Mouse (Mus musculus) MEL (cell line): ENCODE data around the gene Dpp4. TPM values are rescaled to one million over a fixed set of nuclear protein-coding genes. Genes with fewer than 3 reads are reported as not detected.
A peak's percentile ranks its signal among the peaks of the same experiment; 100 is the strongest.

Experiments
- DNase-seq: peaks from one replicate; pipeline ENCODE4 v3.0.0; 2011; ENCODE audit warnings: low read depth, low spot score
- H3K27ac ChIP-seq: 2 replicates; pipeline ENCODE4 v1.5.1; 2012; ENCODE audit warnings: low read depth, mild to moderate bottlenecking, control low read depth, low read length, moderate library complexity; ENCODE audit not compliant: control insufficient read depth
- H3K27me3 ChIP-seq, 2 experiments: fragments of 150-350 bp in 1 of 2; sonication (generic) in 1 of 2; 2 replicates each; pipeline ENCODE4 v1.6.1; 2012; ENCODE audit warnings: low read length in 2 of 2, mild to moderate bottlenecking in 2 of 2, improper control_type of control experiment in 1 of 2, moderate library complexity in 1 of 2; ENCODE audit not compliant: insufficient read depth in 2 of 2, control insufficient read depth in 1 of 2
- H3K36me3 ChIP-seq, 2 experiments: 2 replicates each; pipeline ENCODE4 v1.6.1; 2012 to 2014; ENCODE audit warnings: low read length in 2 of 2, improper control_type of control experiment in 1 of 2, inconsistent platforms in 1 of 2, mild to moderate bottlenecking in 1 of 2; ENCODE audit not compliant: insufficient read depth in 2 of 2, control insufficient read depth in 1 of 2
- H3K4me1 ChIP-seq, 2 experiments: fragments of 150-350 bp in 1 of 2; sonication (generic) in 1 of 2; 2 replicates each; pipeline ENCODE4 v1.6.1; 2012; ENCODE audit warnings: low read length in 2 of 2, improper control_type of control experiment in 1 of 2, mild to moderate bottlenecking in 1 of 2; ENCODE audit not compliant: insufficient read depth in 2 of 2, control insufficient read depth in 1 of 2
- H3K4me3 ChIP-seq, 2 experiments: fragments of 150-350 bp in 1 of 2; sonication (generic) in 1 of 2; 2 replicates each; pipeline ENCODE4 v1.5.1; 2012; ENCODE audit warnings: low read depth in 2 of 2, low read length in 2 of 2, mild to moderate bottlenecking in 2 of 2, moderate library complexity in 2 of 2, control low read depth in 1 of 2, improper control_type of control experiment in 1 of 2; ENCODE audit not compliant: control insufficient read depth in 1 of 2, insufficient read depth in 1 of 2
- H3K79me2 ChIP-seq: 2 replicates; pipeline ENCODE4 v1.6.1; 2012; ENCODE audit warnings: mild to moderate bottlenecking, low read length, moderate library complexity; ENCODE audit not compliant: control insufficient read depth, poor library complexity, insufficient read depth
- H3K9ac ChIP-seq: 2 replicates; pipeline ENCODE4 v1.6.1; 2012; ENCODE audit warnings: low read depth, mild to moderate bottlenecking, control low read depth, low read length, moderate library complexity; ENCODE audit not compliant: control insufficient read depth, poor library complexity, severe bottlenecking
- H3K9me3 ChIP-seq: fragments of 150-350 bp; sonication (generic); replicated peaks from 2 replicates; pipeline ENCODE4 v1.6.1; 2012; ENCODE audit warnings: mild to moderate bottlenecking, low read length, improper control_type of control experiment, moderate library complexity; ENCODE audit not compliant: insufficient read depth
- BHLHE40 ChIP-seq: IDR thresholded peaks from 2 replicates; pipeline ENCODE4 v1.6.1; 2012; ENCODE audit warnings: low read depth, mild to moderate bottlenecking, inconsistent platforms, low read length, improper control_type of control experiment, borderline replicate concordance
- CHD1 ChIP-seq: IDR thresholded peaks from 2 replicates; pipeline ENCODE4 v1.6.1; 2012; ENCODE audit warnings: low read depth, mild to moderate bottlenecking, inconsistent platforms, low read length, improper control_type of control experiment
- CTCF ChIP-seq, 3 experiments: IDR thresholded peaks in 2 of 3; conservative IDR thresholded peaks in 1 of 3; 2 replicates each; pipeline ENCODE4 v1.5.1; 2011 to 2012; ENCODE audit warnings: low read length in 3 of 3, low read depth in 2 of 3, mild to moderate bottlenecking in 2 of 3, improper control_type of control experiment in 1 of 3, inconsistent platforms in 1 of 3, mixed read lengths in 1 of 3, moderate library complexity in 1 of 3; ENCODE audit not compliant: control insufficient read depth in 1 of 3, insufficient read depth in 1 of 3, poor library complexity in 1 of 3, severe bottlenecking in 1 of 3
- ELF1 ChIP-seq: IDR thresholded peaks from 2 replicates; pipeline ENCODE4 v1.6.1; 2014; ENCODE audit warnings: low read depth, mild to moderate bottlenecking, inconsistent platforms, low read length, improper control_type of control experiment, moderate library complexity
- EP300 ChIP-seq, 2 experiments: IDR thresholded peaks; 2 replicates each; pipeline ENCODE4 v1.6.1; 2011; ENCODE audit warnings: improper control_type of control experiment in 2 of 2, low read length in 2 of 2, low read depth in 1 of 2, mild to moderate bottlenecking in 1 of 2
- ETS1 ChIP-seq: IDR thresholded peaks from 2 replicates; pipeline ENCODE4 v1.6.1; 2012; ENCODE audit warnings: low read depth, mild to moderate bottlenecking, inconsistent platforms, low read length, improper control_type of control experiment, moderate library complexity
- GABPA ChIP-seq: IDR thresholded peaks from 2 replicates; pipeline ENCODE4 v1.6.1; 2012; ENCODE audit warnings: low read depth, mild to moderate bottlenecking, inconsistent platforms, low read length, improper control_type of control experiment, moderate library complexity
- HCFC1 ChIP-seq: IDR thresholded peaks from 2 replicates; pipeline ENCODE4 v1.6.1; 2012; ENCODE audit warnings: low read depth, mild to moderate bottlenecking, inconsistent platforms, low read length, improper control_type of control experiment, moderate library complexity
- JUND ChIP-seq: IDR thresholded peaks from 2 replicates; pipeline ENCODE4 v1.6.1; 2011; ENCODE audit warnings: low read depth, mild to moderate bottlenecking, improper control_type of control experiment, low read length
- MAZ ChIP-seq: IDR thresholded peaks from 2 replicates; pipeline ENCODE4 v1.6.1; 2012; ENCODE audit warnings: low read depth, mild to moderate bottlenecking, inconsistent platforms, low read length, improper control_type of control experiment
- MEF2A ChIP-seq: IDR thresholded peaks from 2 replicates; pipeline ENCODE4 v1.6.1; 2014; ENCODE audit warnings: low read depth, mild to moderate bottlenecking, inconsistent platforms, low read length, improper control_type of control experiment; ENCODE audit not compliant: poor library complexity, insufficient replicate concordance, severe bottlenecking; ENCODE audit errors: extremely low read depth
- MXI1 ChIP-seq: IDR thresholded peaks from 2 replicates; pipeline ENCODE4 v1.6.1; 2011; ENCODE audit warnings: mild to moderate bottlenecking, low read depth, low read length, improper control_type of control experiment
- MYB ChIP-seq: IDR thresholded peaks from 2 replicates; pipeline ENCODE4 v1.6.1; 2011; ENCODE audit warnings: mild to moderate bottlenecking, low read depth, low read length, improper control_type of control experiment
- MYC ChIP-seq: IDR thresholded peaks from 2 replicates; pipeline ENCODE4 v1.6.1; 2011; ENCODE audit warnings: low read depth, mild to moderate bottlenecking, low read length, improper control_type of control experiment, moderate library complexity
- NELFE ChIP-seq: IDR thresholded peaks from 2 replicates; pipeline ENCODE4 v1.6.1; 2011; ENCODE audit warnings: low read depth, low read length, improper control_type of control experiment
- POLR2A ChIP-seq, 2 experiments: IDR thresholded peaks; 2 replicates each; pipeline ENCODE4 v1.6.1; 2011 to 2012; ENCODE audit warnings: low read length in 2 of 2, mild to moderate bottlenecking in 2 of 2, control low read depth in 1 of 2, improper control_type of control experiment in 1 of 2, low read depth in 1 of 2, moderate library complexity in 1 of 2; ENCODE audit not compliant: control insufficient read depth in 1 of 2, insufficient read depth in 1 of 2, poor library complexity in 1 of 2
- POLR2AphosphoS2 ChIP-seq: IDR thresholded peaks from 2 replicates; pipeline ENCODE4 v1.6.1; 2011; ENCODE audit warnings: low read length, improper control_type of control experiment
- POLR2AphosphoS5 ChIP-seq: IDR thresholded peaks from 2 replicates; pipeline ENCODE4 v1.6.1; 2012; ENCODE audit warnings: low read depth, borderline replicate concordance, mild to moderate bottlenecking, inconsistent platforms, low read length, moderate library complexity, mixed read lengths
- RAD21 ChIP-seq: IDR thresholded peaks from 2 replicates; pipeline ENCODE4 v1.6.1; 2011; ENCODE audit warnings: mild to moderate bottlenecking, low read depth, low read length, improper control_type of control experiment
- RCOR1 ChIP-seq: IDR thresholded peaks from 2 replicates; pipeline ENCODE4 v1.6.1; 2012; ENCODE audit warnings: low read depth, mild to moderate bottlenecking, inconsistent platforms, low read length, improper control_type of control experiment
- SIN3A ChIP-seq: IDR thresholded peaks from 2 replicates; pipeline ENCODE4 v1.6.1; 2012; ENCODE audit warnings: low read length, improper control_type of control experiment, inconsistent platforms
- SMC3 ChIP-seq: IDR thresholded peaks from 2 replicates; pipeline ENCODE4 v1.6.1; 2011; ENCODE audit warnings: low read depth, low read length, improper control_type of control experiment
- TAL1 ChIP-seq: IDR thresholded peaks from 2 replicates; pipeline ENCODE4 v1.6.1; 2012; ENCODE audit warnings: mild to moderate bottlenecking, inconsistent platforms, low read length, moderate library complexity, mixed read lengths
- TCF12 ChIP-seq: IDR thresholded peaks from 2 replicates; pipeline ENCODE4 v1.6.1; 2014; ENCODE audit warnings: low read depth, mild to moderate bottlenecking, inconsistent platforms, low read length, improper control_type of control experiment, moderate library complexity
- USF1 ChIP-seq: IDR thresholded peaks from 2 replicates; pipeline ENCODE4 v1.6.1; 2014; ENCODE audit warnings: low read depth, mild to moderate bottlenecking, inconsistent platforms, low read length, improper control_type of control experiment, moderate library complexity
- USF2 ChIP-seq, 2 experiments: IDR thresholded peaks; 2 replicates each; pipeline ENCODE4 v1.6.1; 2011 to 2012; ENCODE audit warnings: improper control_type of control experiment in 2 of 2, low read length in 2 of 2, borderline replicate concordance in 1 of 2, inconsistent platforms in 1 of 2, low read depth in 1 of 2, mild to moderate bottlenecking in 1 of 2; ENCODE audit not compliant: insufficient read depth in 1 of 2
- ZC3H11A ChIP-seq: IDR thresholded peaks from 2 replicates; pipeline ENCODE4 v1.6.1; 2012; ENCODE audit warnings: low read depth, mild to moderate bottlenecking, inconsistent platforms, low read length, improper control_type of control experiment
- ZKSCAN1 ChIP-seq: IDR thresholded peaks from 2 replicates; pipeline ENCODE4 v1.6.1; 2012; ENCODE audit warnings: low read depth, mild to moderate bottlenecking, inconsistent platforms, low read length, improper control_type of control experiment, moderate library complexity
- ZMIZ1 ChIP-seq: IDR thresholded peaks from 2 replicates; pipeline ENCODE4 v1.6.1; 2012; ENCODE audit warnings: low read depth, mild to moderate bottlenecking, inconsistent platforms, low read length, improper control_type of control experiment, moderate library complexity
- ZNF384 ChIP-seq: IDR thresholded peaks from 2 replicates; pipeline ENCODE4 v1.6.1; 2012; ENCODE audit warnings: low read depth, mild to moderate bottlenecking, inconsistent platforms, low read length, improper control_type of control experiment
- polyA plus RNA-seq, 2 experiments: library from polyadenylated mRNA; stranded (reverse) in 1 of 2; unstranded in 1 of 2; fragments of >175 nt in 1 of 2; fragments of >200 nt in 1 of 2; gene quantifications; 2 replicates each; pipeline versions ENCODE4 v1.2.1 to v1.2.4; 2012; ENCODE audit warnings: low replicate concordance in 2 of 2, low read depth in 1 of 2; ENCODE audit not compliant: insufficient read length in 2 of 2, insufficient read depth in 1 of 2, missing spikeins in 1 of 2
- total RNA-seq: library from RNA; depleted of rRNA; stranded (reverse); fragments of 300-350 nt; gene quantifications from 2 replicates; pipeline ENCODE4 v1.2.3, GENCODE M21; 2012

Gene Dpp4
- total and polyA plus RNA-seq, 3 experiments: 40.4 to 99.1 (median 64.1) TPM

GRCm38 (mm10) chr2:62368349-62369053, 43.5 kb downstream of the Dpp4 start:
- no peaks in the 10 kb centered on the region for H3K79me2 ChIP-seq
- no peak overlapping the region for H3K27ac ChIP-seq
- no peaks in the 10 kb centered on the region for H3K9me3 ChIP-seq
- TF ChIP-seq MYB (no peak), MEF2A (no peak), RAD21 (no peak), TCF12 (no peak), POLR2AphosphoS2 (no peak), MAZ (no peak), SIN3A (no peak), EP300 (IDR thresholded peaks at IDR 0.05; ENCODE audit: low read depth in 1 of 2, low read length in 2 of 2) (no peak), BHLHE40 (no peak), NELFE (no peak), ZC3H11A (no peak), ETS1 (no peak), RCOR1 (no peak)
- TF ChIP-seq, all 39 proteins: peak for 0
- Histone ChIP-seq H3K4me1 (peaks cover 15 to 21% of the 10 kb centered on the region in 2 experiments), H3K27me3 (no peaks in the 10 kb centered on the region), H3K9ac (no peak overlapping the region), H3K36me3 (peaks cover 22 to 36% of the 10 kb centered on the region in 2 experiments), H3K4me3 (no peak overlapping the region)
- DNase-seq: no peak

DNA sequence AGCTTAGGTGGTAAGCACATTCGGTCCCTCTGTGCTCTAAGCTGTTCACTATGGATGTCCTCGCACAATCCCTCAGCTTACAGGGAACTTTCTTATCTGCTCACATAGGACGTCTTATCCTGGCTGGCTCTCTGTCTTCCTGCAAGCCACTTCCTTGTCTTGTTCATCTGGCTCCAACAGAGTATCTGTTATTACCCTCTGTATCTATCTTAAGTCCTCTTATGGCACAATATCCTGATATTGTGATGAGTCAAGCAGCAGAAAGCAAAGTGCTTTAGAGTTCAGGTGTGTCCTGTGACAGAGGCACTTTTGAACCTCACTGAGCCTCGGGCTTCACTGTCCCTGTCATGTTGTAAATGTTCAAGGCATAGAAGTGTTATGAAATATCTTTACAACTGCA, 48.4 kb downstream of the Dpp4 start:
- peaks cover 27 to 44% of the 10 kb centered on the region in 2 experiments for H3K36me3 ChIP-seq
- peak overlapping the region; percentile 9; the same call in 1 of the 2 replicates for H3K27ac ChIP-seq
- H3K4me1 ChIP-seq: peaks cover 24 to 41% of the 10 kb centered on the region in 2 experiments
- no peak overlapping the region for H3K4me3 ChIP-seq
- no peaks in the 10 kb centered on the region for H3K9me3 ChIP-seq
- no peaks in the 10 kb centered on the region for H3K27me3 ChIP-seq
- no peak overlapping the region for H3K9ac ChIP-seq
- no peaks in the 10 kb centered on the region for H3K79me2 ChIP-seq
- peak; percentile 58 for DNase-seq
- TF ChIP-seq USF1 (no peak), MYC (peak; percentile 36; the same call in 1 of the 2 replicates), TAL1 (peak; percentile 57), ZKSCAN1 (no peak), USF2 (IDR thresholded peaks at IDR 0.05; ENCODE audit: borderline replicate concordance in 1 of 2, insufficient read depth in 1 of 2, low read depth in 1 of 2, low read length in 2 of 2) (no peak), GABPA (no peak), ZMIZ1 (no peak), ZC3H11A (no peak), SMC3 (no peak), TCF12 (peak; percentile 90), BHLHE40 (no peak), JUND (no peak), EP300 (IDR thresholded peaks at IDR 0.05; ENCODE audit: low read depth in 1 of 2, low read length in 2 of 2) (peak; percentile 92 to 93), POLR2A (IDR thresholded peaks at IDR 0.05; ENCODE audit: control insufficient read depth in 1 of 2, insufficient read depth in 1 of 2, low read depth in 1 of 2, low read length in 2 of 2, poor library complexity in 1 of 2) (no peak), MAZ (no peak), RAD21 (no peak), MYB (peak; percentile 46; the same call in 1 of the 2 replicates), ELF1 (0 out of 2 replicates have a peak, but pooled peaks have one; percentile 66), HCFC1 (no peak), ZNF384 (no peak), CHD1 (no peak), MXI1 (0 out of 2 replicates have a peak, but pooled peaks have one; percentile 32), CTCF (IDR thresholded peaks at IDR 0.05 in 2 of 3, conservative IDR thresholded peaks at IDR 0.05 in 1 of 3; ENCODE audit: control insufficient read depth in 1 of 3, insufficient read depth in 1 of 3, low read depth in 2 of 3, low read length in 3 of 3, poor library complexity in 1 of 3, severe bottlenecking in 1 of 3) (no peak), NELFE (no peak), POLR2AphosphoS5 (no peak)
